Mouse (Mus musculus) erythroblast, adult 5-6 weeks (primary cell): ENCODE results near the gene Fgg. TPM values are rescaled to one million over a fixed set of nuclear protein-coding genes. Genes with fewer than 3 reads are reported as not detected.

Experiments
- ATAC-seq: replicated peaks from 2 replicates; pipeline ENCODE4 v1.8.0; 2016; ENCODE audit warnings: moderate number of reproducible peaks, mild to moderate bottlenecking, moderate TSS enrichment, inconsistent platforms; ENCODE audit not compliant: poor library complexity, low FRiP score, severe bottlenecking
- total RNA-seq, 2 experiments: library from RNA; stranded (forward) in 1 of 2; stranded (reverse) in 1 of 2; fragments of 150-400 nt in 1 of 2; fragments of 200-764, 138-1000 nt in 1 of 2; gene quantifications; 2 replicates each; pipeline versions ENCODE4 v1.2.3 to v1.2.4; 2015 to 2017; ENCODE audit warnings: low replicate concordance in 2 of 2

Fgg gene
- not detected in 2 replicates for total RNA-seq (2015; ENCODE audit: low replicate concordance)
- total RNA-seq (2017; ENCODE audit: low replicate concordance): not detected in 2 replicates

DNA sequence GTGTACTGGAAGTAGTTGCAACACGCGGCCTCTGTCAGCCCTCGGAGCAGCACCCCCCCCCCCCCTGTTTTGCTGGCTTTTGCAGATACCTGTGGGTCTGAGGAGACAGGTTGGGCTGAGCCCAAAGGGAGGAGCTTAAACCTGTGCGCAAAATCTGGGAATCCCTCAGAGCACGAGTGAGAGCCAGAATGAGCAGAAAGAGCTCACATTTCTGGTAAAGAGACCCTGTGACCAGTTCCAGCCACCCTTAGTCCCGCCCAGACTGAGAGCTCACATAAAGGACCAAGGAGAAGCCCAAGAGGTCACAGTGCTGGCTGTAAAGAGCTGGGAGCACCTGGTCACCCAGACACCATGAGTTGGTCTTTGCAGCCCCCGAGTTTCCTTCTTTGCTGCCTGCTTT is at the start of gene Fgg:
Fgg (plus strand) TSS at position 168 of the 400 bp plus-strand sequence.
- no peak for ATAC-seq

DNA sequence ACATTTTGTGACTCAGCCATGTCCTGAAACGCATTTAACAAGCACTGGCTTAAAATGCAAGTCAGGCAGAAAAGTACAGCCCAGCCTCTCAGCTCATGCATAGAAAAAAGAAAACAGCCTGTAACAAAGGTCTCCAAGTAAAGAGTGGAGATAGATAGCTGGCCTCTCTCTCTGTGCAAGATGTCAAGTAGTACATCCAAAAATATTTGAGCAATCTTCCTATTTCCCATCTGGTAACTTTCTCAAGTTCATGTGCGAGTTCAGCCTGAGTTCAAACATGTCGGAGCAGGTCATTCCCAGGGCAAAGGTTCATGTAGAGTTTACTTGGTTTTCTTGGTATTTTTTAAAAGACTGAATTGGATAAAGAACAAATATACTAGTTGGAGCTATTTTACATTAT is 36.5 kb upstream of the Fgg start:
- no peak for ATAC-seq

DNA sequence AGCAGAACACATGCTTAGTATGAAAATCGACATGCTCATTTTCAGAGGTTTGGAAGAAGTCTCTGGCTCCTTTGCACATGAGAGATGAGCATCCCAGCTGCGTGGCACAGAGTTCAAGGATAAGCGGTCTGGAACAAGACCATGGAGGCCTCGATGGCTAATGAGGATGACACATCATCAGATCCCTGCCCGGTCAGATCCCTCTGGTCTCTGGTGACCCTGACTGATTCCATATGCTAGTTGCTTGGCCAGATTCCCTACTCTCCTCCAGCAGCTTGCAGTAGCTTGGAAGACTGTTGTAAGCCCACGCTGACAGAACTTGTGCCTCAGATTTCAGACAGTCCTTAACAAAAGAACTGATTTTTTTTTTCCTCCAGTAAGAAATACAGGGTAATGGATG is 26.7 kb upstream of the Fgg start:
- no peak for ATAC-seq

DNA sequence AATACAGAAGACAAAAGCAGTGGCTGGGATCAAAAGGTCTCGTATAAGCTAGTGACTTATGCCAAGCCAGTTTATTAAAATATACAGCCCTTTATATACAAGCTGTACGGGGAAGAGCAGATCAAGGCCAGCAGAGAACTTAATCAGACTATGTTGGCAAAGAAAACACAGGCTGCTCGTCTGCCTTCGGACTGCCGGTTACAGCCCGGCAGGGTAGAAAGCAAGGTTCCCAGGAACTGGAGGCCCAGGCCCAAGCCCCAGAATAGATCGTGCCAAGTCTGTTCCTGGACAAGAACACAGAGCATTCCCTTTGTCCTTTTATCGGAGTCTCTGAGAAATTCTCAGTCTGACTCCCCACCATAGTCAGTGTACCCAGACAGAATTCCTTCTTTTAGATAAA is 25.7 kb upstream of the Fgg start:
- ATAC-seq: no peak

DNA sequence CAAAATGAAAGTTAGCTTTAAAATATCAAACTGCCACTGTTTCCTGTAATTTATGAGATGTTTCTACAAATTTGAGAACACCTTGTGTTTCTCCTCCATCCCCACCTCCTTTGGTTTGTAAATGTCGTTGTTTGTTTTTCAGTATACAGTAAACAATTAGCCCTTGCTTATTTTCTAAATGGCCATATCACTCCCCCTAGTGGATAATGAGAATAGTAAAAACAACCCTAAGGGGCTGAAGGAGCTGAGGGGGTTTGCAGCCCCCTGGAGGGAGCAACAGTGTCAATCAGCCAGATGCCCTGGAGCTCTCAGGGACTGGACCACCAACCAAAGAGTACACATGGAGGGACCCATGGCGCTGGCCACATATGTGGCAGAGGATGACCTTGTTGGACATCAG is 22.7 kb upstream of the Fgg start:
- no peak for ATAC-seq

DNA sequence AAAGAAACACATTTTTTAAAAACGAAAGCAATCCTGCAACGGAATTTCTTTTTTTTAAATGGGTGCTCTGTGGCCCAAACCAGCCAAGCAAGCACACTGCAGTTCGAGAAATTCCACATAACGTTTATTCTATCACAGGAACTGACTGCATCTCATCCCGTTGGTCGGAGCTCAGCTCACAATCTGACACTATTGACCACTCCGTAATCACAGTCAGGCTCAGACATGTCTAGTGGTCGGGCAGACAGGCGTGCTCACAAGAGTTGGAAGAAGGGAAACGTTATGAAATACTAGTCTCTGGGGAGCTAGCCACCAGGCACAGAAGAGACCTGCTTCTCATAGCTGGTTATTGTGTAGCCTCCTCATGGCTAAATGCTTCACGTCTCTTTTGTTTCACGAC is 15.6 kb upstream of the Fgg start:
- no peak for ATAC-seq

DNA sequence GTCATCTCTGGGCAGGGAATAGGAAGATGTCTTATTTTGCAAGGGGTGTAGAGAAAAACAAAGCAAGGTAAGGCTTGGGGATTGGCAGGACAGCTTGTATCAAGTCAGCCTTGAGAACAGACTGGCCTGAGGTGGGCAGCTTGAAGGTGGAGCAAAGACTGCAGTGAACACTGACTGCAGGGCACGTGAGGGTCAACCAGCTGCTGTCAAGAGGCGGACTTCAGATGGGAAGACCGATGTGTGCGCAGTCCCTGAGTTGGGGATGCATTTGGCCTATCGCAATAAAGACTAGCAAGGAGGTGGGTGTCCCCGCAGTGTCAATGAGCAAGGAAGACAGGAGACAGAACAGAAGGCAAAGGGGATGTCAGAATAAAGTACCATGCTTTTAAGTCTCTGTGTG is 14.6 kb upstream of the Fgg start:
- ATAC-seq: no peak

DNA sequence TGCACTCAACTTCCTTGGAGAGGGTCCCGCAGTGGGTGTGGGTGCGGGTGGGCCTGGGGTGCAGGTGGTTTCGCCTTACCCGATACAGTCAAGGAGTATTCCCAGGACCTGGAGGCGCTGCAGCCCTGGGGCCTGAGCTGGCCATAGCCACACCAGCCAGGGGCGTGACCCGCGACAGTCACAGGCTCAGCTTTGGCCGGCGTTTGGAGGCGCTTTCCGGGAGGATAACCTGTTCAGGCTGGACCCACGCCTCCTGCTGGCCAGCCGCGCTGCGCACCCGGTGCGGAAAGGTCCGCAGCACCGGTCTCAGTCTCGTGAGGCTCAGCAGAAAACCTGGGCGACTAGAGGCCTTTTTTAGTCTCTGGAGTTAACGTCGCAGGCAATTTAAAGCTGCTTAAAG is 12.2 kb upstream of the Fgg start:
- ATAC-seq: no peak

DNA sequence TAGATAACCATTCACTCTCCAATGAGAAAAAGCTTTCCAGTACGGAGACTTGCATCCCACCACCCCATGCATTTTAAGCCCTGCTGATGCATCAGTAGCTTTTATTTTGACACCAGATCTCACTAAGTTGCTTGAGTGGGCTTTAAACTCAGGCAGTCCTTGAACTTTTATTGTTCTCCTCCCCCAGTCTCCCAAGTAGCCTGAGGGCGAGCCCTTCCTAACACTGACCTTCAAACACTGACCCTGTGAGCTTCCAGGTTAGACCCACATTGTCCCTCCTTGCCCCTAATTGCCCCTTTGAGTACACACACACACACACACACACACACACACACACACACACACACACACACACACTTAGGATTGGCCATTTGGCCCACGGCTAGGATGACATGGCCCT is 10.9 kb upstream of the Fgg start:
- no peak for ATAC-seq

DNA sequence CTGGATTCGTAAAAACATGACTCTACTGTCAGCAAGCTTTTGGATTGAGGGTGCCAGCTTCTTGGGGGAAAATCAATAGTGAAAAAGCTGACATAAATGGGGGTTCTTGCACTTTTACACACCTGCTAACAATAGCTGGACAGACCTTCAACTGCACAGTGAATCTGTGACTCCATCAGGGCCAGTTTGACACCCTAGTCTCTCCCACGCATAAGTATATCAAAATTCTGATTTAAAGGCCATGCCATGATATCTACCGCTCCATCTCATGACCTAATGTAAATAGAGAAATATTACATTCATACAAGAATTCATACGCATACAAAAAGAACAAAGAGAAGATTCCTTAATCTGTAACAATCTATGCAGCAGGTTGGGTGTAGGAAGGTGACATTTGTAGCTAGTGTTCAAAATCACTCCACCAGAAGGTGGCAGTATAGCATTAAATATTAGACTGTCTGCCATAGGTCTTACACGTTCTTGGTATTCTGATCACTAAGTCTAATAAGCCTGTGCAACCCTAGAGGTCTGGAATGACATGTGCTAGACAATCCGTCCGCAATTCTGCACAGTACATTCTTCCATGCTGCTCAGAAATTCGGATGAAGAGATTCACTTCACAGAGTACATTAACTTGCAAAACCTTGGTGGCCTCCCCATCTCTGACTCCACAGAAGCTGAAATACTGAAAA is 8.6 kb upstream of the Fgg start:
- no peak for ATAC-seq

DNA sequence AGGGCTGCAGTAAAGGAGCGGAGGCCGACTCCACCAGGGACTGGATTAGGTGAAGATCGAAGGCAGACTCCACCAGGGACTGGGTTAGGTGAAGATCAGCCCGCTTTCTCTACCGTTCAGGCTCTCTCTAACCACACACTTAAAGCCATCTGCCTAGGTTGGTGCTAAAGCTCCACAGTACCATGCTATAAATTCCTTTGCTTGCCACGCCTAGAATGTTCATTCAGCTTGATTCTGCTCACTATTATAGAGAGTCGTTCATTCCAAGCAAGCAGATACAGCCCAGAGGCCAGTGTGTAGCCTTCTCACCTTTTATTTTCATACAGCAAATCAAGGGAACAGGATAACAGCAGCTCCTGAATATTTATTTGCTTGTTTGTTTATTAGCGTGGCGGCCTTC is 7.5 kb upstream of the Fgg start:
- ATAC-seq: no peak

DNA sequence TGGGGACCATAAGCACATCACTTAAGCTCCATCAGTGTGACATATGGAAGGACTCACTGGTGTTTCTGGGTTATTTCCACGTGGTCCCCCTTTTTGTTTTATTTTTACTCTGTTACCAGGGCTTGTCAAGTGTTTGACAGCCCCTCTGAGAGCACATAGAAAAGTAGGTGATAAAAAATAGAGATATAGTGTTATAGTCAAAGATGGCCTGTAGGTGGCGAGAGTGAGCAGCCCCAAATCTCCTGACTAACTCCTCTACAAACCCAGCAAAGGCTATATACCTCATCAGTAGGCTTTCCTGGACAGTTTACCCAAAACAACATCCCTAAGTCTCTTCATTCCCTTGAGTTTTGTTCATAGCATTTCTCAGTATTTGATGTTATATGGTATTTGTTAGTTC is 5.3 kb upstream of the Fgg start:
- ATAC-seq: no peak; the same call in 1 of the 2 replicates

DNA sequence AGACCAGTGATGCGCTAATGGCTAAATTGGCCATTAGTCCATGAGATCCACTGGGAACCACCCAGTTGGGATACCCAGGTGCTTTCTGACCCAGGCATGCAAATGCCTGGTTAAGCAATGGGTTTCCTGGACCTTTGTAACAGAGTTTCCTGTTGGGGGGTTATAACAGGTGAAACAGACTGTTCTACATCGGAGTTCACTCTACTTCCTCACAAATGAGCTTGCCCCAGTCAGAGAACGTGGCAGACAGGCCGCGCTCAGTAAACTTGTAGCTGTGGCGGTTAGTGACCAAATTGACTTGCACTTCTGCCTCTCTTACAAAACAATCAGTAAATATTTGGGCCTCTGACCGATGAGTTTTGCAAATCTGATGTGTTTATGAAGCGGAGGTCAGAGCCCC is 4.5 kb upstream of the Fgg start:
- no peak for ATAC-seq

DNA sequence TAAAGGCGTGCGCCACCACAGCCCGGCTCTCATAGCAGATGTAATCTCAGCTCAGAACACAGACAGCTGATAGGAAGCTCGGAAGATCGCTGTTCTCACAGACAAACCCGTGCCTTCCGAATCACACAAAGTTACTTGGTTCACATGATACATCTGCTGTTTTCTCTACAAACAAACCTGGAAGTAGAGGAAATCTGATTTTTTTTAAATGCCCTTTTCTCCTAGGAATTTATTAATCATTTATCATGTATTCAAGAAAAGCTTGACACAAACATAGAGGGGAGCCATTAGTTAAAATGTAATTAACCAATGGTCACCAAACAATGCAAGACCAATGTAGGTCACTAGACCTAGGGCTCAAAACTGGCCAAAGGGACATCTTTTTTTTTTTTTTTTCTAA is 2.7 kb upstream of the Fgg start:
- no peak for ATAC-seq

DNA sequence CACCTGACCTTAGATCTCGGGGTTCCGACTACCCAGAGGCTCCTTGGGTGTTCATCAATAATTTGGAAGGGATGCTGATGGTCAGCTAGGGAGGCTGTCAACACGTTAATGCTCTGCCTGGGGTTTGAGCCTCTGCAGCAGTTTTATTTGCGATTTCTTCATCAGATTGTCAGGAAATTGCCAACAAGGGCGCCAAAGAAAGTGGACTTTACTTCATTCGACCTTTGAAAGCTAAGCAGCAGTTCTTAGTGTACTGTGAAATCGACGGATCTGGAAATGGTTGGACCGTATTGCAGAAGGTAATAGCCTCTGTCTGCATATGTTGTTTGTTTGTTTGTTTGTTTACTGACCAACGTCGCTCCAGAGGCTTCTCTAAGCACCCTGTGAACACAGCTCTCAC is 2.8 kb downstream of the Fgg start:
- ATAC-seq: no peak

DNA sequence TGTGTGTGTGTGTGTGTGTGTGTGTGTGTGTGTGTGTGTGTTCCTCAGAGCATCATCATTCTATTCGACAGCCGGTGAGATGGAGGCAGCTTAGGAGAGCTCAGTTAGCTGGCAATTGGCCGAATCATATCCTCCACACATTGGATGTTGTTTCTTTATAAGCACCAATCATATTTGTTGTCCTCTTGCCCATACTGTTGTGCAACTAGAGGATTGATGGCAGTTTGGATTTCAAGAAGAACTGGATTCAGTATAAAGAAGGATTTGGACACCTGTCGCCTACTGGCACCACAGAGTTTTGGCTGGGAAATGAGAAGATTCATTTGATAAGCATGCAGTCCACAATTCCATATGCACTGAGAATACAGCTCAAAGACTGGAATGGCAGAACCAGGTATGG is 3.6 kb downstream of the Fgg start:
- no peak for ATAC-seq

DNA sequence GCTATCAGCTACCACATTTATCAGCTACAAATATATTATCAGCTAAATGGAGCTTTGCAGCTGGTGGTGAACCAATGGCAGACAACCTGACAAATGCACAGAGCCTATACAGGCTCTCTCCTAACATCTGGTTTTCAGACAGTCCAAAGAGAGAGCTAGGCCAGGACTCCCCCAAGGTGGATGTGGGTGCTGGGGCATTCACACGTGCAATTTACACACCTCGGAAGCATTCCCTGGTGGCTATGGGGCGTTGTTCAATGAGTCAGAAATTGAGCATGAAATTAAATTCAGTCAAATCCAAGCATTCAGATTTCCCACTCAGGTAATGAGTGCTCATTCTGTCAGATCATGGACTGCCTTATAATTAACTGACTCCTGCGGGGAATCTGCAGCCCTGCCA is 4.0 kb downstream of the Fgg start:
- no peak for ATAC-seq

DNA sequence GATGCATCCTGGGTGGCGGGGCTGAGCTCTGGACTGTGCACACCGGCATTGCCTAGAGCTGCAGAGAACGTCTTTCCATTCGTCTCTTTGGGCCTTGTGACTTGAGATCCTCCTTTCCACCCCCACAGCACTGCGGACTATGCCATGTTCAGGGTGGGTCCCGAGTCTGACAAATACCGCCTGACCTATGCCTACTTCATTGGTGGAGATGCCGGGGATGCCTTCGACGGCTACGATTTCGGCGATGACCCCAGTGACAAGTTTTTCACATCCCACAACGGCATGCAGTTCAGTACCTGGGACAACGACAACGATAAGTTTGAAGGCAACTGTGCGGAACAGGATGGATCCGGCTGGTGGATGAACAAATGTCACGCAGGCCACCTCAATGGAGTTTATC is 5.1 kb downstream of the Fgg start:
- no peak for ATAC-seq

DNA sequence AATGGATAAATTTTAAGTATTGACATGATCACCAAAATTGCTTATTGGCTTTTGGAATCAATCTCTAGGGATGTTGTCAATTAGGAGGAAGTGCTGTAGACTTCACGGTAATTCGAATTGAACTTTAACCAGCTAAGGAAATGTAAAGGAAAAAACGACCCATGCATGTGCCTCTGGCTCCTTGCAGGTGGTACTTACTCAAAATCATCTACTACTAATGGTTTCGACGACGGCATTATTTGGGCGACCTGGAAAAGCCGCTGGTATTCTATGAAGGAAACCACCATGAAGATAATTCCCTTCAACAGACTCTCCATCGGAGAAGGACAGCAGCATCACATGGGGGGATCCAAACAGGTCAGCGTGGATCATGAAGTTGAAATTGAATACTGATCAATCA is 6.4 kb downstream of the Fgg start:
- no peak for ATAC-seq

DNA sequence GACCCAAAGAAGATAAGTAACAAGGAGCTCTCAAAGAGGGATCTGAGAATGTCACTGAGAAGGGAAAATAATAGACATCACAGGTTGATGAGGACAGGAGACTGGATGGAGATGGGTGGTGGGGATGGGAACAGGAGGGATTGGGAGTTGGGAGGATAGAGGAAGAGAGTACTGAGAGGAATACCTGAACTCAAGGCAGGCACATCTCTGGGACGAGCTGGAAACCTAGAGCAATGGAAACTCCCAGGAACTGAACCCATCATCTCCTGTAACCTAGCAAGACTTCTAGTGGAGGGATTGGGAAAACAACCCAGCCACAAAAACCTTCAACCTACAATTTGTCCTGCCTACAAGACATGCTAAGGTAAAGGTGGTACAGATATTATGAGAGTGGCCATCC is 8.7 kb downstream of the Fgg start:
- ATAC-seq: no peak

DNA sequence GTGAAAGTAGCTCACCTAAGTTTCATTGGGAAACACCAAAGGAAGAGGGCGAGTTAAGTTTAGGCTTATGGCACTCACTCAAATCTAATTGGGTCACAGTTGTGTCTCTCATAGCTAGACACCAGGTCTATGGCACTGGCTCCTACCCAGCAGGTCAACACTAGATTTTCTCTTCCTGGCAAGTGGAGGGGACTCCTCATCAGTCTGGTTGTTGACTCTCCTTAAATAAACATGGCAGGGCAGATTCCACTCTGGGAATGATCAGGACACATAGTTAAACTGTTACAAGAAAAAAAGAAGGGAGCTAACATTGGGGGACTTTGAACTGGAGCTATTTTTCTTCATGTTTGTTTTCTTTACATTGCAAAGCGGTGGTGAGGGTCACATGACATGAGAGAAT is 12.9 kb downstream of the Fgg start:
- no peak for ATAC-seq

DNA sequence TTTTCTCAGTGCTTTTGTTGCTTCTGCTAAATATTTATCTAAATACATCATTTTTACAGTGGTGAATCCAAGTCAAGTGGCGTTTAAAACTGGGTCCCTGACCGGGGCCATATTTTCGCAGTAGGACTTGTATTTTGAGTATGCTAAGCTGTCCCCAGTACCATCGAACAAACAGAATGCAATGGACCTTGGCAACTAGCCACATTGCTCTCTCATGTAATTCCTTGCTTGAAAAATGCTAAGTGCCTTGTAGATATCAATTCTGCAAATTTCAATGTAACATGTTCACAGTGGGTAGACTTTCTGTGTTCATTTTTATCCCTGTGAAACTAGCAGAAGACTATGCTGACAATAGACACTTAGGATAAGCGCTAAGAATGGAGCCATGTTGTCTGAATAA is 13.7 kb downstream of the Fgg start:
- ATAC-seq: no peak
